Mouse (Mus musculus): ENCODE measurements at regions not wholly inside any gene's neighbourhood (a gene's known extent, or its start where the extent isn't known, plus 50 kb on each side); places are given as distances from the start of the nearest gene placed in this dataset.

DNA sequence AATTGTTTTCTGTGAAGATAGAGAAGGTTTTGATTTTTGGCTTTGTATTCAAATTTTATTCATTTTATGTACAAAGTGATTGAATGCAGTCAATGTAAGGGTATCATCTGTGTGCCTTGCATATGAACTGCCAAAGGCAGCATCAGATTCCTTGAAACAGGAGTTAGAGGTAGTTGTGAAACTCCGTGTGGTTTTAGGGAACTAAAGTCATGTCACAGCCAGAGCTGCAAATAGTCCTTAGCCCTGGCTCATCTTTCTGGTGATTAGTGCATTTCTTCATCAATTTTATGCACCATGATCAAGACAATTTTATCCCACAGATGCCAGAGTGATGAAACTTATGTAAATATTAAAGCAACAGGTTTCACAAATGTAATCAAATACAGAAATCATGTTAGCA, 534.4 kb downstream of the Flrt2 start:
- WGBS (ENCODE audit: insufficient replicate concordance) = 39% methylated on average over 1 of the region's 1 CpGs
- Histone ChIP-seq H3K4me3 (replicated peaks) (no peak overlapping the region), H3K4me1 (replicated peaks) (no peaks in the 10 kb centered on the region), H3K27me3 (no peaks in the 10 kb centered on the region), H3K27ac (no peak overlapping the region), H3K9me3 (replicated peaks) (no peaks in the 10 kb centered on the region), H3K36me3 (no peaks in the 10 kb centered on the region), H3K4me2 (no peak overlapping the region), H3K9ac (no peak overlapping the region)
- no peak for DNase-seq
- no peak for ATAC-seq (ENCODE audit: low read depth)

DNA sequence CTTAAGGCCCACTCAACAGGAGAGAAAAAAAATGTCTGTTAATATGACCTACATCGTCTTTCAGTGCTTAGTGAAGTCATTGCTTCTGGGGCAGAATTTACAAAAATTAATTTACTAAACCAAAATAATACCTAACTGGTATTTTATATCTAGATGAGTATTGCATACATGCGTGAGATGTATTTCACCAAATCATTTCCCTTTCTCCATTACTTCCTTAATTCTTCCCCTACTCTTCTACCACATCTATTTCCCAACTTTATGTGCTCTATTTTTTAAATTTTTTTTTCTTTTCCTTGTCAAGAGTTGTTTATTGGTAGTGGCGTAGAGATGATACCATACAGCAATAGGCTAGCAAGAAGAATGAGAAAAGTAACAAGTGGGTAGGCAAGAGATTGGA, 536.7 kb downstream of the Flrt2 start:
- no peaks in the 10 kb centered on the region for H3K9me3 ChIP-seq (replicated peaks)
- H3K27me3 ChIP-seq = no peaks in the 10 kb centered on the region
- no peaks in the 10 kb centered on the region for H3K4me1 ChIP-seq (replicated peaks)
- ATAC-seq (ENCODE audit: low read depth) = no peak
- H3K36me3 ChIP-seq = no peaks in the 10 kb centered on the region
- no peak overlapping the region for H3K4me3 ChIP-seq (replicated peaks)
- no peak overlapping the region for H3K27ac ChIP-seq
- WGBS (ENCODE audit: insufficient replicate concordance) = 66% methylated on average over 3 of the region's 3 CpGs
- H3K4me2 ChIP-seq = no peak overlapping the region
- H3K9ac ChIP-seq = no peak overlapping the region
- DNase-seq = no peak

DNA sequence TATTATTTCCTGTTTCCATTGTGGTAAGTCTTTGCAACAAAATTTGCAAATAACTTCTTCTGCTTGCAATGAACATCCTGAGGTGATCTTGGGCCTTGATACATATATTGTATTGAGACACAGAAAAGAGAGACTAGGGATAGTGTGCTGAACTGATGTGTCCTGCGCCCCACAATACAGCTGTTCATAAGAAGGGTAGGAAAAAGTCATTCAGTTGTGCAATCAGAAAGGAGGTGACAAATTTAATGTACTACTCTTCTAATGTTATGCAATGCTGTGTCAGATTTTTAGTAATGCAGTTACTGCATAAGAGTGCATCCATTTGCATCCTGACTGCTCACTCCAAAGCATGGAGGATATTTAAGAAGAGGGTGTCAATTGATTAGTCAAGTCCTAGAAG, 543.5 kb downstream of the Flrt2 start:
- WGBS (ENCODE audit: insufficient replicate concordance) = 68% methylated on average over 1 of the region's 1 CpGs
- Histone ChIP-seq H3K9ac (no peak overlapping the region), H3K9me3 (replicated peaks) (no peaks in the 10 kb centered on the region), H3K4me2 (no peak overlapping the region), H3K36me3 (no peaks in the 10 kb centered on the region), H3K4me1 (replicated peaks) (no peaks in the 10 kb centered on the region), H3K27me3 (no peaks in the 10 kb centered on the region), H3K4me3 (replicated peaks) (no peak overlapping the region), H3K27ac (no peak overlapping the region)
- DNase-seq (no peak), ATAC-seq (ENCODE audit: low read depth) (no peak)

DNA sequence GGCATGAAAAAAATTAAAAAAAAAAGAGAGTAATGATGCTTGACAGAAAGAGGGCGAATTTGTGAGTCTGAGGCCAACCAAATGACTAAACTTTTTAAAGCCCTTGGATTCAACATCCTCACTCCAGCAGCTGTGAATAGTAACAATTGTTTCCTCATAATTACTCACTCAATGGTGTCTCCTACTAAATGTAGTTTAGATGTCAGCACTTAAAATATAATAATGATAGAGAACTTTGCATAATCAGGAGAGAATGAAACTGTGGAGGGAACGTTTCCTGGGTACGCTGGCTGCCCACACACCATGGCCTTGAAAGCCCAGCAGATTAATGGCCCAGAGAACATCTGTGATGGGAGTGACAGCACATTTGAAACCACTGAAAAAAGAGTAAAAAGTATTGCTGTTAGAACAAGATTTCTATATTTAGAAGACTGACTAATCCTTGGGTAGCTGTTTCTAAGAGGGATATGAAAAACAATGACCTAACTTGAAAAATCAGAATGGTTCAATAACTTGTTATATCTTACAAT, 544.0 kb downstream of the Flrt2 start:
- Histone ChIP-seq H3K27ac (no peak overlapping the region), H3K27me3 (no peaks in the 10 kb centered on the region), H3K4me2 (no peak overlapping the region), H3K9me3 (replicated peaks) (no peaks in the 10 kb centered on the region), H3K36me3 (no peaks in the 10 kb centered on the region), H3K4me3 (replicated peaks) (no peak overlapping the region), H3K4me1 (replicated peaks) (no peaks in the 10 kb centered on the region), H3K9ac (no peak overlapping the region)
- ATAC-seq (ENCODE audit: low read depth) (no peak), DNase-seq (no peak)
- WGBS (ENCODE audit: insufficient replicate concordance) = 54% methylated on average over 3 of the region's 3 CpGs

DNA sequence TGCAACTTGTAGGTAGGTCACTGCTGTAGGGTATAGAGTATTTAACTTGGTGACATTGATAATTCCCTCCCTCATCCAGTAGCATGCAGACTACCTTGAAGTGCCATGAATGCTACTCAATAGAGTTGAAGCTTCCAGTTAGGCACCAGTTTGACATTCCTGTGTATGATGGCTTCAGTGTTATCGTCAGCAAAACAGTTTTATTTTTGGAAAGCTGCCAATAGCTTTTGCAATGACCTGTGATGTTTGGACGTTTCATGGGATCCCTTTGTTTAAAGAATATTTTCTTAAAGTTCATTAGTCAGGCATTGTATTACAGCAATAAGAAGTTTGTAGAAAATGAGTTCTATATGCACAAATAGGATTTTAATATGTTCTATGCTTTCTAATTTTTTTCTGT, 547.6 kb downstream of the Flrt2 start:
- H3K9ac ChIP-seq = no peak overlapping the region
- DNase-seq = no peak
- H3K27ac ChIP-seq = no peak overlapping the region
- H3K9me3 ChIP-seq (replicated peaks) = no peaks in the 10 kb centered on the region
- no peaks in the 10 kb centered on the region for H3K36me3 ChIP-seq
- 52% methylated on average over 2 of the region's 2 CpGs for WGBS (ENCODE audit: insufficient replicate concordance)
- no peak for ATAC-seq (ENCODE audit: low read depth)
- H3K4me3 ChIP-seq (replicated peaks) = no peak overlapping the region
- H3K4me2 ChIP-seq = no peak overlapping the region
- no peaks in the 10 kb centered on the region for H3K4me1 ChIP-seq (replicated peaks)
- no peaks in the 10 kb centered on the region for H3K27me3 ChIP-seq

DNA sequence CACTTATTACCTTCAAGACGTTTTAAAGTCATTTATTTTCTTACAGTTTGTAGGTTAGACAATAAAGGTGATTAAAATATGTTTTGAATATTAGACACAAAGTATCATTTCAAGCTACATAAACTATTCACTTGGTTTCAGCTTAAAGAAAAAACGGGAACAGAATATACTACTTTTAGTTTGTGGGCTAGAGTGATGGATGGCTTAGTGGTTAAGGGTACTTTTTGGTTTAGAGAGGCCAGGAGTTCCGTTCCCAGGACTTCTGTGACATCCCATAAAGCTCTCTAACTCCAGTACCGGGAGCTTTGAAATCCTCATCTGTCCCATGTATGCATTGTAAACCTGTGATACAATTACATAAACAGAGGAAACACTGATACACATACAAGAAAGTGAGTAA, 570.0 kb downstream of the Flrt2 start:
- Histone ChIP-seq H3K9ac (no peak overlapping the region), H3K9me3 (replicated peaks) (no peaks in the 10 kb centered on the region), H3K36me3 (no peaks in the 10 kb centered on the region), H3K27ac (no peak overlapping the region), H3K4me3 (replicated peaks) (no peak overlapping the region), H3K27me3 (no peaks in the 10 kb centered on the region), H3K4me1 (replicated peaks) (no peaks in the 10 kb centered on the region), H3K4me2 (no peak overlapping the region)
- no peak for DNase-seq
- ATAC-seq (ENCODE audit: low read depth) = no peak
- 13% methylated on average over 4 of the region's 4 CpGs for WGBS (ENCODE audit: insufficient replicate concordance)

DNA sequence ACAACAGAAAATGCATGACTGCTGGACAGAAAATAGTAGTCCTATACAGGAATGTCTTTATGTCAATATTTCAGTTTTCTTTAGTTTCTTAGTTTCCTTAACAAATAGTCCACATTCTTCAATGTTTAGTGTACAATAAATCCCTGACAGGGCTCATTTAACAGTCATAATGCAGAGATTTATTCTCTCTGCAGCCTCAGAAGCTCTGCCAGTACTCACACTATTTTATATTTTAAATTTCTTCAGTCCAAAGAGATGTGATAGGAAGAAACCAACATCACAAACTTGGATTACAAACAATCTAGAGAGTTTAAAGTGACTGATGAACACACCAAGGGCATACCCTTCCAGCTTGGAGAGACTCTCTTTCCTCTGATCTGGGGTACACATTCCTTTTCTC, 583.9 kb downstream of the Flrt2 start:
- Histone ChIP-seq H3K4me1 (replicated peaks) (no peaks in the 10 kb centered on the region), H3K27ac (no peak overlapping the region), H3K4me2 (no peak overlapping the region), H3K36me3 (no peaks in the 10 kb centered on the region), H3K4me3 (replicated peaks) (no peak overlapping the region), H3K9ac (no peak overlapping the region), H3K9me3 (replicated peaks) (no peaks in the 10 kb centered on the region), H3K27me3 (no peaks in the 10 kb centered on the region)
- ATAC-seq (ENCODE audit: low read depth) (no peak), DNase-seq (no peak)

DNA sequence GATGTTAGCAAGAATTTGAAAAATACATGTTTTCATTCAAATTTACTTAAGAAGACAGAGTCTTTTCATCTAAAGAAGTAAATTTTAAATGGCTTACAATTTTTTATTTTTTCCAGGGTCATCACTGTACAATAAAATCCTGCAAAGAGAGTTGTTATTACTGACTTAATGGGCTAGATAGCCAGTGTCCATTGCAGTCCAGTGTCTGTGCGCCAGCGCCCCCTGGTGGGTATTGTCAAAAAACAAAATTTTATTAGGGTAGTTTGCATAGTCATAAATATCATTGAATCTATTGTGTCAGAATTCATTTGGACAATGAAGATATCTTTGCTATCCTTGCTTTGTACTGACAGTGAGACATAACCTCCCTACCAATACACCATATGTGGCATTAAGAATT, 619.1 kb downstream of the Flrt2 start:
- WGBS (ENCODE audit: insufficient replicate concordance) = 0% methylated on average over 2 of the region's 2 CpGs
- H3K27me3 ChIP-seq = no peaks in the 10 kb centered on the region
- H3K9ac ChIP-seq = no peak overlapping the region
- H3K36me3 ChIP-seq = no peaks in the 10 kb centered on the region
- no peaks in the 10 kb centered on the region for H3K4me1 ChIP-seq (replicated peaks)
- H3K27ac ChIP-seq = no peak overlapping the region
- H3K9me3 ChIP-seq (replicated peaks) = no peaks in the 10 kb centered on the region
- ATAC-seq (ENCODE audit: low read depth) (no peak), DNase-seq (peak; percentile 13)
- H3K4me3 ChIP-seq (replicated peaks) = no peak overlapping the region
- H3K4me2 ChIP-seq = no peak overlapping the region

DNA sequence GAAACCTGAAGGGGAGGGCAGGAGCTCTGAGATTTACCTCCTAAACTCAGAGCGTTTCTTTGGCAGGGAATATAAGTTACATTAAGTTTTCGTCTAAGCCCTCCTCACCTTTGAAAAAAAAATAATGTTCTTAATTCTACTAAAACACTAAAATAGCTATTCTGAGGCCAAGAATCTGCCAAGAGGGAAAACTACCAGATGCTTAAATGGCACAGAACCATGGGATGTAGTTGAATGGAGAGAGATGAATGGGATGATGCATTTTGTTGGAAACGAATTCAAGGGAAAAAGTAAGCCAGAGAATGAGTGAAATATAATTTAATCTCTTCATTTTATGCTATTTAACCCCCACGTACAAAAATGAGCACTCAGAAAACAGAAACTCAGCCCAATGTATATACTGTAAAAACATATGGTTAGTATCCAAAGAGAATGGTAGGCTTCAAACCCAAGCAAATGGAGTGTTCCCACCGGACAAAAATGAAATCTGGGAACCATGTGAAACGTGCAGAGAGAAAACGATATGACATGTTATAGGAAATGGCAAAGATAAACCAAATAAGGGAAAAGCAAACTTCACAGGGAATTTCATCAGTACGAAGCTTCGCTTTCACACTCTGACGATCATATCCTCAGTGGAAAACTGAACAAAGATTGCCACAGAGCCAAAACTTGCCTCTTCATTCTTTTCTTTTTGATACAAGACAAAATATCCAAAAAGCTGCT, 631.2 kb downstream of the Flrt2 start:
- Histone ChIP-seq H3K27me3 (no peaks in the 10 kb centered on the region), H3K9ac (no peak overlapping the region), H3K4me2 (no peak overlapping the region), H3K27ac (no peak overlapping the region), H3K4me1 (replicated peaks) (no peaks in the 10 kb centered on the region), H3K4me3 (replicated peaks) (no peak overlapping the region), H3K9me3 (replicated peaks) (no peaks in the 10 kb centered on the region), H3K36me3 (no peaks in the 10 kb centered on the region)
- WGBS (ENCODE audit: insufficient replicate concordance) = 68% methylated on average over 10 of the region's 10 CpGs
- DNase-seq = no peak
- no peak for ATAC-seq (ENCODE audit: low read depth)

DNA sequence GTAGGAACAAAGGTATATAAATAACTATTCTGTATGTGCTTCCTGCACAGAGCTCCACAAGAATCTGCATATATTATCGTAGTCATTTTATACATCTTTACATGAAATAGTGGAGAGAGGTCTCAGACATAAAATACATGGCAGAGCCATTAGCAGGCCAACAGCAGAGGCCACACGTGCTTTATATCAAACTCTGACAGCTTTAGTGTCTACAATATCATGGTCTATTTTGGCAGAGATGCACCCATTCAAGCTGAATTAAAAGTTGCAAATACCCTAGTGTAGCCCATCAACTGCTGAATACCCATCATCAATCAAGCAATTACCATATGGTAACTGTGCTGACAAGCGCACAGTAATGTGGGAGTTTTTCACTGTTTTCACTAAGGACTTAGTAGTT, 659.1 kb downstream of the Flrt2 start:
- ATAC-seq (ENCODE audit: low read depth) (no peak), DNase-seq (no peak)

DNA sequence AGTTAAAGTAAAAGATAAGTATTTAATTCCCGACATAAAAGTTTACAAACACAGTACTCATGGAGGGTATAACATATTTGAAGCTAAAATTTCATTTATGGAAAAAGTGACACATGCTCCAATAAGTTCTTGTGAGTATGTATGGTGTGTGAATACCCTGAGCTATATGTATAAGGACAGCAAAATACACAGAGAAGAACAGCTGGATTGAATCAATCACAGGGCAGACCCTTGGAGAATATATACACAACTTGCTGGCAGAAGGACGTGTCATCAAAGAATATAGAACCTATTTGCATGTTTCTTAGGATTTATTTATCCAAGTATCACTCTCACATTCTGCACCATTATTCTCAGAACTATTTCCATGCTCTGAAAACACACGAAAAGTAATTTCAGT, 686.9 kb downstream of the Flrt2 start:
- no peak for ATAC-seq (ENCODE audit: low read depth)
- H3K4me2 ChIP-seq = no peak overlapping the region
- H3K27me3 ChIP-seq = no peaks in the 10 kb centered on the region
- H3K36me3 ChIP-seq = no peaks in the 10 kb centered on the region
- no peaks in the 10 kb centered on the region for H3K9me3 ChIP-seq (replicated peaks)
- no peaks in the 10 kb centered on the region for H3K4me1 ChIP-seq (replicated peaks)
- no peak overlapping the region for H3K4me3 ChIP-seq (replicated peaks)
- WGBS (ENCODE audit: insufficient replicate concordance) = 51% methylated on average over 3 of the region's 3 CpGs
- H3K9ac ChIP-seq = no peak overlapping the region
- no peak for DNase-seq
- no peak overlapping the region for H3K27ac ChIP-seq

More for the DNA sequence above, 659.1 kb downstream of the Flrt2 start:
- Histone ChIP-seq H3K4me2 (no peak overlapping the region), H3K9ac (no peak overlapping the region), H3K4me3 (replicated peaks) (no peak overlapping the region), H3K36me3 (no peaks in the 10 kb centered on the region), H3K9me3 (replicated peaks) (no peaks in the 10 kb centered on the region), H3K27me3 (no peaks in the 10 kb centered on the region), H3K4me1 (replicated peaks) (no peaks in the 10 kb centered on the region), H3K27ac (no peak overlapping the region)
- whole genome bisulfite sequencing (ENCODE audit: insufficient replicate concordance) = 69% methylated on average over 3 of the region's 3 CpGs

DNA sequence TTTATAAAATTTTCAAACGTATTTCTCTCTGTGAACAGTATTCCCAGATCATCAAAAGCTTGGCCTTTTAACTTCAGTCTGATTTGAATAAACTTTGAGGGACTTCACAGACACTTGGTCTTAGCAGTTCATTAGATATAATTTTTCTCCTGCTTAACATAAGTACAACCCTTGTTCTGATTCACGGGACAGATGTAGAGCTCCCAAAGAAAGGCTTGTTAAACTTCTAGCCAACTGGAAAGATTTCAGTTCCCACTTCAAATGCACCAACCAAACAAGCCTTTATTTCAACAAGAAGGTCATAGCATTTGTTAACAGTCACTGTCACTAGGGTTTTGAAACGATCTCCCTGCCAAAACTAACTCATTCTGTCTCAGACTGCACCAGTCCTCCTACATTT, 727.1 kb downstream of the Flrt2 start:
- no peak for ATAC-seq (ENCODE audit: low read depth)
- 35% methylated on average over 3 of the region's 3 CpGs for WGBS (ENCODE audit: insufficient replicate concordance)
- H3K9ac ChIP-seq = no peak overlapping the region
- no peaks in the 10 kb centered on the region for H3K27me3 ChIP-seq
- no peak overlapping the region for H3K4me3 ChIP-seq (replicated peaks)
- no peak for DNase-seq
- H3K27ac ChIP-seq = no peak overlapping the region
- no peaks in the 10 kb centered on the region for H3K4me1 ChIP-seq (replicated peaks)
- H3K4me2 ChIP-seq = no peak overlapping the region
- H3K9me3 ChIP-seq (replicated peaks) = no peaks in the 10 kb centered on the region
- H3K36me3 ChIP-seq = no peaks in the 10 kb centered on the region

Measured in liver, embryonic 13.5 days (tissue).